Mouse (Mus musculus) limb, embryonic 10.5 days (tissue): ENCODE results near the gene Spred1. TPM values are rescaled to one million over a fixed set of nuclear protein-coding genes. Genes with fewer than 3 reads are reported as not detected.

Source experiments
- DNase-seq: peaks from one replicate; pipeline ENCODE4 v3.0.0-alpha.2; 2017; ENCODE audit warnings: low spot score
- H3K27ac ChIP-seq: fragments of 300-500 bp; sonication (generic); 2 replicates; pipeline ENCODE4 v1.5.1; 2016; ENCODE audit warnings: mild to moderate bottlenecking
- H3K27me3 ChIP-seq: fragments of 300-500 bp; sonication (generic); 2 replicates; pipeline ENCODE4 v1.6.1; 2016; ENCODE audit warnings: low read depth, mild to moderate bottlenecking; ENCODE audit not compliant: poor library complexity, severe bottlenecking
- H3K36me3 ChIP-seq: fragments of 300-500 bp; sonication (generic); 2 replicates; pipeline ENCODE4 v1.6.1; 2016; ENCODE audit warnings: mild to moderate bottlenecking, moderate library complexity
- H3K4me1 ChIP-seq: fragments of 300-500 bp; sonication (generic); 2 replicates; pipeline ENCODE4 v1.6.1; 2016
- H3K4me3 ChIP-seq: fragments of 300-500 bp; sonication (generic); 2 replicates; pipeline ENCODE4 v1.5.1; 2016; ENCODE audit warnings: mild to moderate bottlenecking, moderate library complexity
- H3K9me3 ChIP-seq: fragments of 300-500 bp; sonication (generic); replicated peaks from 2 replicates; pipeline ENCODE4 v1.6.1; 2016; ENCODE audit warnings: mild to moderate bottlenecking
- WGBS: fragments of 180-500 bp; shearing (Covaris S2); methylation state at CpG from one replicate; pipeline ENCODE4 v1.1.7; 2016; 5-methylcytosine and 5-hydroxymethylcytosine counted together
- polyA plus RNA-seq: library from polyadenylated mRNA; unstranded; fragments of >200 nt; fragmentation: Nextera tagmentation; extraction: Ambion mirVana; gene quantifications from 2 replicates; pipeline ENCODE4 v1.2.1, GENCODE M21; 2016

Spred1 gene
- polyA plus RNA-seq, result 14.9 and 17.1 TPM in 2 replicates

DNA sequence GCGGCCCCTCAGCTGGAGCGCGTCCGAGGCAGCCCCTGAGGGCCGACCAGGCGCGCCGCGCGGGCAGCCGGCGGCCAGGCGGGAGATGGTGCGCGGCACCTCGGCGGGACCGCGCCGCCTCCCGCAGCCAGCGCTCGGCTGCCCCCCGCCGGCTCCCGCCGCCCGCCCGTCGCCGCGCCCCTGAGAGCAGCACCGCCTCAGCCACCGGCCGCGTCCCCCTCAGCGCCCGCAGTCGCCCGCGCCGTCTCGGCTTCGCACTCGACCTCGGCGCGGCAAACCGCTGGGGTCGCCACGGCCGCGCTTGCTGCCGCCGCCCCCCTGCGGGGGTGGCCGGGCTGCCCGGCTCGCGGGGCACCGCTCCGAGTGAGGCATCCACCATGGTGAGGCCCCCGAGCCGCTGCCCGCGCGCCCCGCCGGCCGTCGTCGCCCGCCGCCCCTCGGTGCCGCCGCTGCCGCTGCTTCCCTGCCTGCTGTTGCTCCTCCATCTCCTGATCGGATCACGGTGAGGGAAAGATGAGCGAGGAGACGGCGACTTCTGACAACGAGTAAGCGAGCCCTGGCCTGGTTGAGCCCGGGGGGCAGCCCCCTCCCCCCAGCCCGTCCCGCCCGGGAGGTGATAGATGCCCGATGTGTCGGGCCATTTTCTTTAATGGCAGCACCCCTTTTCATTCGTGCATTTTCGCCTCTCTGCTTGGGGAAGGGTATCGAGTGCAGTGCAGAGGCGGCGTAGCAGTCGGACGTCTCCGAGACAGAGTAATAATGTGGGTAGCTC, at the start of gene Spred1:
TSS of gene Spred1 (plus strand) at position 163 of the 772 bp plus-strand sequence.
- H3K27ac ChIP-seq, result peak within 1 kb of the TSS; percentile 100
- 3% methylated on average over 97 of the region's 99 CpGs for WGBS
- H3K4me3 ChIP-seq, result peak within 1 kb of the TSS; percentile 99
- H3K36me3 ChIP-seq, result 0 out of 2 replicates have a peak, but pooled peaks cover 4% of the 10 kb centered on the region
- H3K9me3 ChIP-seq, result no peaks in the 10 kb centered on the region
- H3K4me1 ChIP-seq, result peaks cover 28% of the 10 kb centered on the region
- no peaks in the 10 kb centered on the region for H3K27me3 ChIP-seq
- DNase-seq, result peak; percentile 81

DNA sequence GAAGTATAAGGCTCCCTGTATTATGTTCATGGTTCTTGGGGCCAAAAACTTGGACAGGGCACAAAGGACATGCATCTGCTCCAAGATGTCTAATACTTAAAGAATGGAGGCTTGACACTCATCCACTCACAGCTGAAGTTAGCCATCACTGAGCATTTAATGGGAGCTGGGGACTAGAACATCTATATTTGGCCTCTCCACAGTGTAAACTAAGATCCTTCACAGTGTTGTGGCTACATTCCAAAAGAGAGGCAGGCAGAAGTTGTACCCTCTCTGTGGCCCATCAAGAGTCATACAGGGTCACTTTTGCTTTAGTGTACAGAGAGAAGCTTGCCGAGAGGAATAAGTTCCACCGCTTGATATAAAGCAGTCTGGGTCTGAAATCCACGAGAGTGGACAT, 49.6 kb upstream of the Spred1 start:
- H3K4me3 ChIP-seq, result no peak overlapping the region
- no peaks in the 10 kb centered on the region for H3K27me3 ChIP-seq
- H3K27ac ChIP-seq, result no peak overlapping the region
- 86% methylated on average over 3 of the region's 3 CpGs for WGBS
- DNase-seq, result no peak
- H3K9me3 ChIP-seq, result no peaks in the 10 kb centered on the region
- H3K36me3 ChIP-seq, result no peaks in the 10 kb centered on the region
- H3K4me1 ChIP-seq, result no peaks in the 10 kb centered on the region

DNA sequence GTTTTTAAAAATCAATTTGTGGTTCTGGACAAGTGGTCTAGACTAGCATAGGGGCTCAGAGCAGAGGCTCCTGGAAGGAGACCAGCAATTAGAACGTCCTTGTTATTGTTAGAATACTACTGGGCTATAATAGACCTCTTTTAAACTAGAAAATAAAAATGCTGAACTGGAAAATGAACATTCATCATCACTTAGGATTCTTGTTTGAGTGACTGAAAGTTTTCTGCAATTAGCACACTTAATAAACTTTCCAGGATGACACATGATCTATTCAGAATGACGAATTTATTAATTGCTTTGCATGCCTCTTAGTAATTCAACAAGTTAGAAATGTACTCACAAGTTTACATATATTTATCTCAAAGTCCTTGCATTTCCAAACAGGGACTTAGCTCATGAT, 42.5 kb upstream of the Spred1 start:
- Histone ChIP-seq H3K4me1 (0 out of 2 replicates have a peak, but pooled peaks cover 6% of the 10 kb centered on the region), H3K9me3 (no peaks in the 10 kb centered on the region), H3K27me3 (no peaks in the 10 kb centered on the region), H3K4me3 (no peak overlapping the region), H3K27ac (no peak overlapping the region), H3K36me3 (no peaks in the 10 kb centered on the region)
- 77% methylated on average over 2 of the region's 2 CpGs for WGBS
- DNase-seq, result no peak

DNA sequence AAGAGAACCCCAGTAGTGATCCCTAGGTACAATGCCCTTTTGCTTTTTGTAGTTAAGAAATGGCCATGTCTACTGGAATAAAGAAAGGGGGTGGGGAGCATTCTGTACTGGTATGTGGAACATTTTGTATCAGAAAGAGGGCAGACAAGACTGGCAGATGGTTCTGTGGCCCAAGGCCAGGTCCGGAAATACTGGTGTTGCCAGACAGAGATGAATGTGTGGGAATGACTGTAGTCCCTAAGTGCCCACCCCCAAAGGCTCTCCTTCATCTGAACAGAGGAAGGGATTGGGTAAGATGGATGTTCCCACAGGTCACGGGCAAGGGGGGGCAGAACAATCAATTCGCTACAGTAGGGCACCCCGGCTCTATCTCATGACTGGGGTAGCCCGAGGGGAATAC, 41.6 kb upstream of the Spred1 start:
- no peaks in the 10 kb centered on the region for H3K9me3 ChIP-seq
- no peak overlapping the region for H3K4me3 ChIP-seq
- DNase-seq, result no peak
- no peaks in the 10 kb centered on the region for H3K36me3 ChIP-seq
- WGBS, result 85% methylated on average over 5 of the region's 5 CpGs
- H3K27me3 ChIP-seq, result no peaks in the 10 kb centered on the region
- H3K27ac ChIP-seq, result no peak overlapping the region
- 0 out of 2 replicates have a peak, but pooled peaks cover 6% of the 10 kb centered on the region for H3K4me1 ChIP-seq

DNA sequence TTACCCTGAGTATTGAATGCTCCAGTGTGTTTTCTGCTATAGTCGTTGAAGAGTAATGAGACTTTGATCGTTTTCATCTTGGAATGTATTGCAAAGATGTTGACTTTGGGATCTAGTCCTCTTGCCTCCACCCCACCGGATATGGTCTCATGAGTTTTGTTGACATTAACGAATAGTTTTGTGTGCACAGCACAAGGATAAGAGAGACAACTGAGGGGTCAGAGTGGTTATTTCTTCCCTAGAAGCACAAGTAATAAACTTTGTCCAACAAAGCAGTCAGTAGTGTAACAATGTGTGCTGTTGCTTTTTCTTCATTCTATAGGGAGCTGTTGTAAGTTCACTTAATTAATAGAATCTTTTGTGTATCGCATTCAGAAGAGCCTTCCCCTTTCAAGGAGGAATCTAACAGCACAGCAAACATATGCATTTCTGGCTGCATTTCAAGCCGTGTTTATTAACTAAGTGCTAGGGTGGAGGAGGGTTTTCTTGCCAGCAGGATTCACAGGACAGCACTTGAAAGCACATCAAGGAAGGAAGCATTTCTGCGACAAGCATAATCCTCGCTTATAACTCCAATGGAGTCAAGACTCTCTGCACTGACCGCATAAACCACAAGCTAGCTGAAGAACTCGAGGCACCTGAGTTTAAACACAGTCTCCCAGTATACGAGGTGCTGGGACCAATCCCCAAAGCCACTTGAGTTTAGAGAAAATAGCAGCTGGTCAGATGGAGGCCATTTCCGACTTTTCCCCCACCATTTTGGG, 35.0 kb upstream of the Spred1 start:
- H3K27ac ChIP-seq, result no peak overlapping the region
- 89% methylated on average over 12 of the region's 12 CpGs for WGBS
- no peaks in the 10 kb centered on the region for H3K9me3 ChIP-seq
- DNase-seq, result no peak
- H3K4me1 ChIP-seq, result peaks cover 12% of the 10 kb centered on the region; the same call in 1 of the 2 replicates
- H3K36me3 ChIP-seq, result no peaks in the 10 kb centered on the region
- peaks cover 7% of the 10 kb centered on the region; the same call in 1 of the 2 replicates for H3K27me3 ChIP-seq
- H3K4me3 ChIP-seq, result no peak overlapping the region

DNA sequence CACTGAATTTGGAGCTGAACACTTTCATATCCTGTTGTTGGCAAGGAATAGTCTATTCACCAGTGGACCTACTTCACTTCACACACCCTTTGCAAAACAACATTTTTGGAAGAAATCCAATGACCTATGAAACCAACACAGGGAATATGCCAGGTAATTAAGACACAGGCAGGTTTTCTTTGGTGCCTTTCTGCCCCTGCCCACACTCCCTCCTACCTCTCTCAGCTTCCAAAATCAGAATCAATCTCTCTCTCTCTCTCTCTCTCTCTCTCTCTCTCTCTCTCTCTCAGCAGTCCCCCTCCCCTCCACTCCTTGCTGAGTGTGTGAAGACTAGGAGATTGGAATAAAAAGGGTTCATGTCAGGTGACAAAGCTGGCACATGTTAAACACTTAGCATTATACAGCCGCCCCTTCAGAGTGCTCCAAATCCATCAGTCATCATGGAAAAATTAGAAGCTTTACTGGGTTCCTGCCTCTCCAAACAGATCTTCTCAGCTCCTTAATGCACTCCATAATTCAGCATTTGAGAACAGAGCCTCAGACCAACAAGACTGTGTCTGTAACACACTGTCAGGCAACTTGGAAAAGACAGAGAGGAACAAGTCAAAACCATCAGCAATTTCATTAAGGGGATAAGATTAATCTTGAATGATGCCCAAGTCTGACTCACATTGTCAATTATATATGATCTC, 34.3 kb upstream of the Spred1 start:
- 76% methylated on average over 1 of the region's 1 CpGs for WGBS
- no peak for DNase-seq
- Histone ChIP-seq H3K27ac (no peak overlapping the region), H3K4me1 (peaks cover 11% of the 10 kb centered on the region; the same call in 1 of the 2 replicates), H3K36me3 (no peaks in the 10 kb centered on the region), H3K9me3 (no peaks in the 10 kb centered on the region), H3K27me3 (peaks cover 7% of the 10 kb centered on the region; the same call in 1 of the 2 replicates), H3K4me3 (no peak overlapping the region)

DNA sequence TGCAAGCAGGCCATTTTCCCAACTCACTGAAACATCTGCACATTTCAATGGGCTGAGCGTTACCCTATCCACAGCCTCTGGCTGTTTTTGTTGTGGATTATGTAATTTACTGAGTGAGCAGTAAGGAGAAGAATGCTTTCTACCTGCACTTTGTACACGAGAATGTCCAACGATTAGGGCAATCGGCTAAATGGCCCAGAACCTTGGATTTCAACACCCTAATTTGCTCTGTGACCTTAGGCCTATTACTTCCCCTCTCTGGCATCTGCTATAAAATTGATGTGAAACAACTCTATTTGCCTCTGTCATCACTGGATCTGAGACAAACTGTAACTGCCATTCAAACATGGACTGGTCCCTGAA, 33.7 kb upstream of the Spred1 start:
- WGBS, result 38% methylated on average over 4 of the region's 4 CpGs

DNA sequence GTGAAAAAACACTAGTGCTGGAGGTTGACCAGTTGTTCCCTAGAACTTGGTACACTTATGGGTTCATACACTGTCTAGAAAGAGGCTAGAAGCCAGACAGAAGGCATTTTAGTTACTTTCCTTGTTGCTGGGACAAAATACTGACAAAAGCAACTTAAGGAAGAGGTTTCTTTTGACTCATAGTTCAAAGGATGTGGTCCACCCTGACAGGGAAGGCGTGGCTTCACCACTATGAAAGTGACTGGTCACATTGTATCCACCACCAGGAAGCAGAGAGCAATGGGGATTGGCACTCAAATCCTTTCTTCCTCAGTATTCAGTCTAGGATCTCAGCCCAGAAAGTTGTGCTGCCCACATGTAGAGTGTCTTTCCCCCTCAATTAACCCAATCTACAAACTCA, 31.7 kb upstream of the Spred1 start:
- no peak overlapping the region for H3K4me3 ChIP-seq
- peaks cover 7% of the 10 kb centered on the region; the same call in 1 of the 2 replicates for H3K27me3 ChIP-seq
- no peaks in the 10 kb centered on the region for H3K9me3 ChIP-seq
- H3K27ac ChIP-seq, result no peak overlapping the region
- no peak for DNase-seq
- WGBS, result 97% methylated on average over 1 of the region's 1 CpGs
- no peaks in the 10 kb centered on the region for H3K36me3 ChIP-seq
- peaks cover 26% of the 10 kb centered on the region for H3K4me1 ChIP-seq

More for the DNA sequence above, 33.7 kb upstream of the Spred1 start:
- DNase-seq, result no peak
- Histone ChIP-seq H3K4me3 (no peak overlapping the region), H3K27ac (no peak overlapping the region), H3K4me1 (peaks cover 12% of the 10 kb centered on the region), H3K9me3 (no peaks in the 10 kb centered on the region), H3K36me3 (no peaks in the 10 kb centered on the region), H3K27me3 (peaks cover 7% of the 10 kb centered on the region; the same call in 1 of the 2 replicates)

DNA sequence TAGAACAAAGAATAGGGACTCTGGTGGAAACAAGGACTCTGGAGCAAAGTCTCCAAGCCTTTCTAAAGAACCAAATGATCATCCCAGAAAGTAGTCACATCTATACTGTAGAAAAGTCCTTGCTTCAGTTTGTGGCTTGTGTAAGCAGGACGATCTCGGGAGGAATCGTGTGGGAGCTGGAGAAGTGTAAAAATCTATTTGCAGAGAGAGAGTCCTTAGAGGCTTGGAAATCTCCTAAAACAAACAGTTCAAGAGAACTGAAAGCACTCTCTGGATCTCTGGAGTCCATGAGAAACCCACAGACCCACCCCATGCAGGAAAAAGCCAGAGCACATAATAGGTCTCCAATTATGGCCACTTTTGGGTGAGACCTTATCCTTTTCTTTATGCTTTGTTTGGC, 31.1 kb upstream of the Spred1 start:
- no peak overlapping the region for H3K27ac ChIP-seq
- no peak for DNase-seq
- 94% methylated on average over 3 of the region's 3 CpGs for WGBS
- no peak overlapping the region for H3K4me3 ChIP-seq
- peaks cover 26% of the 10 kb centered on the region for H3K4me1 ChIP-seq
- no peaks in the 10 kb centered on the region for H3K36me3 ChIP-seq
- H3K9me3 ChIP-seq, result no peaks in the 10 kb centered on the region
- H3K27me3 ChIP-seq, result peaks cover 6% of the 10 kb centered on the region; the same call in 1 of the 2 replicates

DNA sequence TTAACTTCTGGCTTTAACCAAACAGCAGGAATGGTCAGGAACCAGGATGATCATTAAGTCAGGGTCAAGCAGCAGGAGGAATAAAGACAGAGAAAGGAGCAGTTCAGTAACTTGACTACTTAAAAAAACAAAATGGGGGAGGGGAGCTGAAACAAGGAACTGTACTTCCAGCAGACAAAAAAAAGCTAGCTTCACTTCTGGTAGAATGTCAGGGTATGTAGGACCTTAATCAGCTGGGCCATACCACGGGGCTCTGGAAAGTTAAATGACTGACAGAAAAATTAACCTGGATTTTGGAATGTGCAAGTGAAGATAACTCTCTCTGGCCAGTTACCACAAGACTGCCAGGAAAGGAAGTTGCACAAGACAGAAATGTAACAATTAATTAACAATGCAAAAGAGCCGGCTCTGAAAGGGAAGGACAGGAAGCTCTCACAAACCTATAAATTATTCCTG, 28.2 kb upstream of the Spred1 start:
- 28% methylated on average over 2 of the region's 2 CpGs for WGBS
- peaks cover 15% of the 10 kb centered on the region for H3K4me1 ChIP-seq
- no peaks in the 10 kb centered on the region for H3K36me3 ChIP-seq
- no peak overlapping the region for H3K4me3 ChIP-seq
- DNase-seq, result no peak
- H3K27me3 ChIP-seq, result 0 out of 2 replicates have a peak, but pooled peaks cover under 1% of the 10 kb centered on the region
- H3K9me3 ChIP-seq, result no peaks in the 10 kb centered on the region
- H3K27ac ChIP-seq, result peak overlapping the region; percentile 58

DNA sequence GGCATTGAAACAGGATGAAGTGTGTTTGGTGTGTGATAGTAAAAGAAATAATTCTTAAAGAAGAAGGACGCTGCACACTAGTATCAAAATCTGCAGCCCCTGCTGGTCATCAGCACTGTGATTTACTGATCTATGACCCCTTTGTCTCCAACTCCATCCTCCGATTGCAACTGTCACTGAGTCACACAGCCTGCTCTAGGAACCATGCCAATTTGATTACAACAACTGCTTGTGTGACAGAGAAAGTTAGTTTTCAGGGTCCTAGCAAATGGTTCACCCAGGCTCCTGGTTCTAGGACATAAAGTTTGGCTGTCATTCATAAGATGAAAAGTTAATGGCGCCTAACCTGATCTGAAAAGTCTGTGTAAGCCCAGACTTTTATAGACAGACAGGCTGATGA, 25.7 kb upstream of the Spred1 start:
- Histone ChIP-seq H3K27me3 (0 out of 2 replicates have a peak, but pooled peaks cover 4% of the 10 kb centered on the region), H3K9me3 (no peaks in the 10 kb centered on the region), H3K27ac (no peak overlapping the region), H3K4me1 (peaks cover 15% of the 10 kb centered on the region), H3K36me3 (no peaks in the 10 kb centered on the region), H3K4me3 (no peak overlapping the region)
- DNase-seq, result no peak
- WGBS, result 69% methylated on average over 3 of the region's 3 CpGs

DNA sequence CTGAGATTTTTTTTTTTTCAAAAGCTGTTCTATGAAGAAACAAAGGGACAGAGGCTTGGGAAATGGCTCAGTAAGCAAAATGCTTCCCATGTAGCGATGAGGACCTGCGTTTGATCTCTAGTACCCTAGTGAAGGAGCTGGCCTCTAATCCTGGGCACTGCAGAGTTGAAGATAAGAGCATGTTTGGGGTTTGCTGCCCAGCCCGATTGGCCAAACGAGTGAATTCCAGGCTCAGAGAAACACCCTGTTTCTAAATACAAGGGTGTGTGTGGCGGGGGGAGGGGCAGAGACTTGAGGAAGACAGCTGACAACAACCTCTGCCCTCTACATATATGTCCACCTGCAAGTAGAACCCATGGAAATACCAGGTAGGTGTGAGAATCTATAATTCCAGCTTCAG, 23.9 kb upstream of the Spred1 start:
- Histone ChIP-seq H3K27me3 (0 out of 2 replicates have a peak, but pooled peaks cover 4% of the 10 kb centered on the region), H3K9me3 (no peaks in the 10 kb centered on the region), H3K4me1 (peaks cover 17% of the 10 kb centered on the region), H3K36me3 (no peaks in the 10 kb centered on the region), H3K27ac (no peak overlapping the region), H3K4me3 (no peak overlapping the region)
- 70% methylated on average over 5 of the region's 5 CpGs for WGBS
- no peak for DNase-seq
